Mouse (Mus musculus): Measurements from ENCODE around the gene Thbs2.
A peak's percentile ranks its signal among the peaks of the same experiment; 100 is the strongest.

Gene Thbs2

GRCm38 (mm10) chr17:14696281-14696795 lies 2.3 kb upstream of the Thbs2 start:
- DNase-seq (ENCODE audit: low spot score), result no peak

- no peak for DNase-seq (ENCODE audit: low spot score)
These were observed 714 bp downstream of the Thbs2 start for GRCm38 (mm10) chr17:14693048-14693993.

DNA sequence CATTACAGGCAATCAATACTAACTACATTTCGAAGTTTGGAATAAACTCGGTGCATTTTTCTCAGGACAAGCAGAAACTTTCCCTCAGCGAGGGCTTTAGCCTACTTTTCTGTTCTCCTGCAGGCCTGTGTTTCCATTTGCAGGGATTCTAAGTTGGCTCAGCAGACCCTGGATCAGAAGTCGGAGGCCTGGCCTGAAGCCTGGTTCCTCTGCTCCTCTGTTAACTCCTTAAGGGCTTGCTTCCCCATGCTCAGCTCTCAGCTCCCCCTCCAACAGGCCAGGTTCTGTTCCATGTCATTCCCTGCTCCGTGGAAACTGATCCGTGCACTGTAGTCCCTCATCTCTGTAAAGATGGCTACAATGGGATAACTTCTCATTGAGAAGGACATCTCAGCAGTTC lies 2.1 kb downstream of the Thbs2 start:
- no peak for DNase-seq (ENCODE audit: low spot score)

GRCm38 (mm10) chr17:14691197-14691596 lies 2.8 kb downstream of the Thbs2 start:
- no peak for DNase-seq (ENCODE audit: low spot score)

- DNase-seq (ENCODE audit: low spot score), result no peak
These were observed 11.2 kb downstream of the Thbs2 start for GRCm38 (mm10) chr17:14682836-14683235.

DNA sequence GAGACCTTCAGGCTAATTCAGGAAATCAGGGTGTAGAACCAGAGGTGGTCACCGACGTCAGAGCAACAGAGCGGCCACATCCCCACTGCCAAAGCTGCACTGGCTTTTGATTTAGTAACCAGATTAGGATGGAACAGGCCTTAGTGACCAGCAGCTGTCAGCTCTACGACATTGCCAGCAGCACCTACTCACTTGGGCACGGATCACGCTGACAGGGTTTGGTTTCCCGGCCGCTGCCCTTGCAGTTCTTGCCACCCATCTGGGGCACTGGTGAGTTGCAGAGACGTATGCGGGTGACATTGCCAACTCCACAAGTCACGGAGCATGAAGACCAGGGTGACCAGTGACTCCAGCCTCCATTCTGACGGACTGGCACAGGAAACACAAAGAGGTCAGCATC lies 13.0 kb downstream of the Thbs2 start:
- no peak for DNase-seq (ENCODE audit: low spot score)

- no peak for DNase-seq (ENCODE audit: low spot score)
These were observed 16.8 kb downstream of the Thbs2 start for GRCm38 (mm10) chr17:14677198-14677597.

GRCm38 (mm10) chr17:14675517-14675916 lies 18.5 kb downstream of the Thbs2 start:
- no peak for DNase-seq (ENCODE audit: low spot score)

DNA sequence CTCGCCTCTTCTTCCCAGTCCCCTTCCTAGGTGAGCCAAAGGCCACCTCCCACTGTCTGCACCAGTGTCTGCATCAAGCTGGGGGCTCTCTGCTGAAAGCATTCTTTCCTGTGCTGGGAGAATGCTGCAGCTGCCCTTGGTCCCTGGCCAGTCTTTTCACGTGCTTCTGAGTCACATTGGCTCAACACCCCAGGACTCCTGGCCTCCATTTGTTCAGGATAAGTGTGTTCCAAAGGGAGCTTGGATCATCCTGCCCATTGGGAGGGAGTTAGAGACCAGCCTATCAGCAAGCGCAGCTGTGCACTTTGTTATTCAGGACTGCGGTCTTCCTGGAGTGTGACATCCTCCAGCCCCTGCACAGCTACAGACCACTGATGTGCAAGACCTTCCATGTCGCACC lies 21.6 kb downstream of the Thbs2 start:
- no peak for DNase-seq (ENCODE audit: low spot score)

DNA sequence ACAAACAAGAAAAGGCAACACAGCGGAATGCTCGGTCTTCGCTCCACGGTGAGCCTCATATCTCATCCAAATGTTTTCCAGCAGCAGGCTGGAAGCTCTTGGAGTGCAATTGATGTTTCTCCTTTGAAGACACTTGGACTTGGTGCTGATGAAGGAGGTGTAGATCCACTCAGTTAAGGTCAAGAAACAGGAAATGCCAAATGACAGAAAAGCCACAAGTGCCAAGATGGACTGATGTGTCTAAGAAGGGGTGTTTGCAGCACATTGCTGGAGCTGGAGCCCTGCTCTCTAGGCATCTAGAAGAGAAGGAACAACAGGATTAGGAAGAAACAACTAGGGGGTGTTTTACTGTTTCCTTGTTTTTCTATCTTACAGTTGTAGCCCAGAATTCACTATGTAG lies 26.8 kb downstream of the Thbs2 start:
- DNase-seq (ENCODE audit: low spot score), result no peak

- DNase-seq (ENCODE audit: low spot score), result no peak
These were observed 27.6 kb downstream of the Thbs2 start for GRCm38 (mm10) chr17:14666451-14666850.

DNA sequence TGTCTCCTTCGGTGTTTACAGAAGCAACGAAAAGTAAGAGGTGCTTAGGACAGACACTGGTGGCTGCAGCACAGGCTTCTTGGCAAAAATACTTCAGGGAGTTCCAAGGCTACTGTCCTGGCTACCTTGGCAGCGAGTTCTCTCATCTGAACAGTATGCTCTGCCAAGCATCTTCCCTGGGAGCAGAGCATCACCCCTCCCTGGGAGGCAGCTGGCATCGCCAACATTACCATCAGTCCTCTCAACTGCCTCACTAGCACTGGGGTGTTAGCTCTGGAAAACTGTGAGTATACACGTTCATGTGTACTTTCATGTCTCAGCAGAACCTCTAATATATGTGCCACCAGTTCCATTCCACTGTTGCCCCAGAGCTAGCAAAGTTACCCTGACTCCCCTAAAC lies 30.7 kb downstream of the Thbs2 start:
- DNase-seq (ENCODE audit: low spot score), result no peak

DNA sequence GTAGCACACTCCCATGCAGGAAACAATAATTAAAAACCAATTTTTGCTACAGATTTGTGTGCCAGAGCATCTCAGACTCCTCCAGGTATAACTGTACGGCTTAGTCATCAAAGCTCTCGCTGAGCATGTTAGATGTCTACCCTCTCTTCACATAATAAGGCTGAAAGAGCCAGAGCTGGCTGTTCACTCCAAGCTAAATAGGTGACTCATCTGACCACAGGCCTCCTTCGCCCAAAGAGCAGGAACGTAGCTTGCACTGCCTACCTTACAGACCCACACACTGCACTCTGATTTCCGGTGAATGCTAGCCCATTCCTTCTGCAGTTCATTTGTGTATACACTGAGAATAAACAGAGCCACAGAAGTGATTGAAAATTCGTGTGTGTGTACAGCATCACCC lies 31.6 kb downstream of the Thbs2 start:
- DNase-seq (ENCODE audit: low spot score), result peak; percentile 6

- no peak for DNase-seq (ENCODE audit: low spot score)
These were observed 34.3 kb downstream of the Thbs2 start for GRCm38 (mm10) chr17:14659746-14660145.

GRCm38 (mm10) chr17:14658123-14658522 lies 35.9 kb downstream of the Thbs2 start:
- DNase-seq (ENCODE audit: low spot score), result no peak

GRCm38 (mm10) chr17:14657123-14657522 lies 36.9 kb downstream of the Thbs2 start:
- DNase-seq (ENCODE audit: low spot score), result no peak

- DNase-seq (ENCODE audit: low spot score), result no peak
These were observed 39.1 kb downstream of the Thbs2 start for GRCm38 (mm10) chr17:14654981-14655380.

DNA sequence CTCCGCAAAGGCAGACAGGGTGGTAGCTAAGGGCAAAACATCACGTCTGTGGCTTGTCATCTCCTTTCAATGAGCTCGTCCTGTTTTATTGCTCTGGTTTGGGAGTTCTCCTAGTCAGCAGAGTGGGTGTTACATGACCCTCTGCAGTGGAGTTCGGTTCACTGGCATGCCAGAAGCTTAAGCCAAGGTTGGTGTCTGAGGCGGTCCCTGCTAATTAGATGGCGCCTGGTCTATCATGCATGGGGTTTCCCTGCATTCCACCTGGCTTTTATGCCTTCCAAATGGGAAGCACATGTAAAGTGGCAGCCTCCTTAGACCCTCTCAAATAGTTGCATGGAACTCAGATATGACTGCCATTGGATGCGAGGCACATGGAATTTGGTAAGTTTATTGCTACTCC lies 42.0 kb downstream of the Thbs2 start:
- DNase-seq (ENCODE audit: low spot score), result no peak

GRCm38 (mm10) chr17:14647996-14648640 lies 45.9 kb downstream of the Thbs2 start:
- no peak for DNase-seq (ENCODE audit: low spot score)

GRCm38 (mm10) chr17:14643996-14644395 lies 50.0 kb downstream of the Thbs2 start:
- DNase-seq (ENCODE audit: low spot score), result no peak

GRCm38 (mm10) chr17:14640351-14641115 lies 53.5 kb downstream of the Thbs2 start:
- peak; percentile 67 for DNase-seq (ENCODE audit: low spot score)

GRCm38 (mm10) chr17:14635546-14636323 lies 58.3 kb downstream of the Thbs2 start:
- no peak for DNase-seq (ENCODE audit: low spot score)

Measured in yolk sac, embryonic 10.5 days (tissue).